Mouse (Mus musculus): Measurements from ENCODE around the gene Fdxr. TPM values are rescaled to one million over a fixed set of nuclear protein-coding genes. Genes with fewer than 3 reads are reported as not detected.

Gene Fdxr
- total and polyA plus RNA-seq, 3 experiments, result 10.4 to 32.2 (median 10.7) TPM

DNA sequence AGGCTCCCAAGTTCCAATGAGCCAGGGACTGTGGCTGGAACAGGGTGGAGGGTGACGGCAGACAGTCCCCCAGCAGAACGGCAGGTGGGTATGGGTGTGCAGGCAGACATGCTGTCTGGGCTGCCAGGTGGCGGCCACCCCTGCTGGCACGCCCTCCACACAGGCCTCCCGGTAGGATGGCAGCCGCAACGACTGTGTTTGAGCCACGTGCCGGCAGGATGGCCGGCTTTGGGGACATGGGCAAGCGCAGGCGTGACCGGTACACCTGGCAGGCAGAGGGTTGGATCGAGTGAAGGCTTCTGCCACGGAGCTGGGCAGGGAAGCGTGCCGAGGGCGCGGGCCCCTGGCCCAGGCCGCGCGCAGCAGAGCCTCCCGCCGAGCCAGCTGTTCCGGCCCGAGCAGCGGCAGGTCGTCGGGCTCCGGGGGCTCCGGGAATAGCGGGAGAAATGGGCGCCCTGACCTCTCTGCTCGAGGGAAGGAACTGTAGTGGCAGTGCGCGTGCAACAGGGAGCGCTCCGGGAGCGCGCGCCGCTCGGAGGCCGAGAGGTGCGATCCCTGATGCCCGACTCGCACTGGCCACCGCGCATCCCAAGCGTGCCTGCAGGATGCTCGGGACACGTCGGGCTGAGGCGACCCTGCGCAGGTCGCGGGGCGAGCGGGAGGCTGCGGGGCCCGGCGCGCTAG, 27.0 kb downstream of the Fdxr start:
- Histone ChIP-seq H3K36me3 (replicated peaks) (peaks cover 21% of the 10 kb centered on the region), H3K27me3 (ENCODE audit: insufficient read depth, low read length) (peaks cover 48% of the 10 kb centered on the region), H3K4me1 (ENCODE audit: insufficient read depth, low read depth, low read length) (peaks cover 25% of the 10 kb centered on the region), H3K9me3 (replicated peaks) (peaks cover 10% of the 10 kb centered on the region), H3K4me3 (ENCODE audit: low read depth, low read length) (no peak overlapping the region; the same call in 1 of the 2 replicates)
- no peak for TF ChIP-seq CTCF (IDR thresholded peaks at IDR 0.05; ENCODE audit: low read depth, low read length)
- TF ChIP-seq POLR2AphosphoS5 (IDR thresholded peaks at IDR 0.05; ENCODE audit: insufficient replicate concordance, low read depth, low read length), result no peak
- TF ChIP-seq TAL1 (conservative IDR thresholded peaks at IDR 0.05; ENCODE audit: low read depth, low read length), result no peak
- TF ChIP-seq GATA2 (IDR thresholded peaks at IDR 0.05; ENCODE audit: borderline replicate concordance, low read depth, low read length), result no peak
- no peak for TF ChIP-seq GATA1 (IDR thresholded peaks at IDR 0.05; ENCODE audit: borderline replicate concordance, low read length)
- DNase-seq (ENCODE audit: low spot score), result no peak
- ATAC-seq (ENCODE audit: extremely low read depth, insufficient number of reproducible peaks, low FRiP score, poor library complexity, severe bottlenecking), result no peak

DNA sequence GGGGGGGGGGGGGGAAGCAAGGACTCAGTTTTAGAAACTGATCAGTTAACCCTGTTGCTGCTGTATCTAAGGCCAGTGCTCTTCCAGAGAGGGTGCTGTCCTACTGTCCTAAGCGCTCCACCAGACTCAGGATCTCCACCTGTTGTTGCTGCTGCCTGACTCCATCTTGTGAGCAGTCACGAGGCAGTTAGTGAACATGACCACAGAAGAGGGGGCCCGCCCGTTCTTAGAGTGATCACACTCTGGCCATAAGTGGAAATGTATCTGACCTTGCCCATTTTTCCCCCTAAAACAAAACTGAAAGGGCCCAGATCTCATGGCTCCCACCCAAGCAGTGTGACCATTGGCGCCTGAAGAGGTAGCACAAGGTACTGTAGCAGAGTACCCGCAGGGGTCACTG, 28.9 kb downstream of the Fdxr start:
- ATAC-seq (ENCODE audit: extremely low read depth, insufficient number of reproducible peaks, low FRiP score, poor library complexity, severe bottlenecking), result no peak
- H3K27me3 ChIP-seq (ENCODE audit: insufficient read depth, low read length), result peaks cover 31% of the 10 kb centered on the region

DNA sequence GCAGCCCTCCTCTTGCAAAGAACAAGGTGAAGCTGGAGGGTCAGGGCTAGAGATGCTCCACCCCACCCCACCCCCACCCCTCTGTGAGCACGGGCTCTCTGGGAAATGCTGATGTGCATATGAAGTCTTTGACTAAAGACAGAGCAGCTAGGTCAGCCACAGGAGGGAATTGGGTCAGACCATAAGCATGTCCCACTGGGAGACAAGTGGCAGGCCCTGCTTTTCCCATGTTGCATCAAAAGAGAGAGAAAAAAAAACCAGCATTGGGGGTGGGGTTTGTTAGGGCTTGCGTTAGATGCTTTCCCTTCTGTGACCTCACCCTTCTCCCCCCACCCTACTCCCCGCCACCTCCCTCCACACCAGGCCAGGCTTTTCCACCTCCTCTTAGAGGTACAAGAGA, 29.6 kb downstream of the Fdxr start:
- DNase-seq (ENCODE audit: low spot score) (no peak), ATAC-seq (ENCODE audit: extremely low read depth, insufficient number of reproducible peaks, low FRiP score, poor library complexity, severe bottlenecking) (no peak)
- Histone ChIP-seq H3K9me3 (replicated peaks) (peaks cover 10% of the 10 kb centered on the region), H3K36me3 (replicated peaks) (peaks cover 47% of the 10 kb centered on the region), H3K4me1 (ENCODE audit: insufficient read depth, low read depth, low read length) (peaks cover 25% of the 10 kb centered on the region), H3K4me3 (ENCODE audit: low read depth, low read length) (no peak overlapping the region; the same call in 1 of the 2 replicates), H3K27me3 (ENCODE audit: insufficient read depth, low read length) (peaks cover 26% of the 10 kb centered on the region)
- TF ChIP-seq TAL1 (conservative IDR thresholded peaks at IDR 0.05; ENCODE audit: low read depth, low read length) (no peak), CTCF (IDR thresholded peaks at IDR 0.05; ENCODE audit: low read depth, low read length) (no peak), GATA2 (IDR thresholded peaks at IDR 0.05; ENCODE audit: borderline replicate concordance, low read depth, low read length) (no peak), POLR2AphosphoS5 (IDR thresholded peaks at IDR 0.05; ENCODE audit: insufficient replicate concordance, low read depth, low read length) (no peak), GATA1 (IDR thresholded peaks at IDR 0.05; ENCODE audit: borderline replicate concordance, low read length) (no peak)

More for the DNA sequence above, 28.9 kb downstream of the Fdxr start:
- H3K4me3 ChIP-seq (ENCODE audit: low read depth, low read length), result no peak overlapping the region
- H3K36me3 ChIP-seq (replicated peaks), result peaks cover 40% of the 10 kb centered on the region
- H3K4me1 ChIP-seq (ENCODE audit: insufficient read depth, low read depth, low read length), result peaks cover 25% of the 10 kb centered on the region
- peak; percentile 25 for DNase-seq (ENCODE audit: low spot score)
- peaks cover 10% of the 10 kb centered on the region for H3K9me3 ChIP-seq (replicated peaks)
- TF ChIP-seq TAL1 (conservative IDR thresholded peaks at IDR 0.05; ENCODE audit: low read depth, low read length), result no peak
- TF ChIP-seq POLR2AphosphoS5 (IDR thresholded peaks at IDR 0.05; ENCODE audit: insufficient replicate concordance, low read depth, low read length), result no peak
- no peak for TF ChIP-seq CTCF (IDR thresholded peaks at IDR 0.05; ENCODE audit: low read depth, low read length)
- TF ChIP-seq GATA2 (IDR thresholded peaks at IDR 0.05; ENCODE audit: borderline replicate concordance, low read depth, low read length), result no peak
- no peak for TF ChIP-seq GATA1 (IDR thresholded peaks at IDR 0.05; ENCODE audit: borderline replicate concordance, low read length)

DNA sequence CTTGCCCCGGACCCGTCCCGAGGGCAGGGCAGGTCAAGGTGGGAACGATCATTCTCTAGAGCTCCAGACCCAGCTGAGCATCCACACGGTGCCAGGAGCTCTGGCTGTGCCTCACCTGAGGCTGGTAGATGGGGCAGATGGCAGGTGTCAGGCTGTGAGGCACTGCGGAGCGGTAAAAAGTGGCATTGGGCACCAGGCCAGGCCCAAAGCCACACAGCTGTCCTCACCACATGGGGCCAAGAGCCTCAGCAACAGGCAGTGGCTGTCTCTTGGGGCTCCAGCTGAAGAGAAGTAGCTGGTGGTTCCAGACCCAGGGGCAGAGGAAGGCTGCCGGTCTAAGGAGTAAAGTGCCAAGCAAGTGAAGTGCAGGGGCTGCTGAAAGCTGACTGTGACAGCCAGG, 30.5 kb downstream of the Fdxr start:
- Histone ChIP-seq H3K4me1 (ENCODE audit: insufficient read depth, low read depth, low read length) (peaks cover 25% of the 10 kb centered on the region), H3K27me3 (ENCODE audit: insufficient read depth, low read length) (peaks cover 22% of the 10 kb centered on the region), H3K36me3 (replicated peaks) (peaks cover 55% of the 10 kb centered on the region), H3K4me3 (ENCODE audit: low read depth, low read length) (no peak overlapping the region), H3K9me3 (replicated peaks) (peaks cover 10% of the 10 kb centered on the region)
- TF ChIP-seq TAL1 (conservative IDR thresholded peaks at IDR 0.05; ENCODE audit: low read depth, low read length) (no peak), GATA1 (IDR thresholded peaks at IDR 0.05; ENCODE audit: borderline replicate concordance, low read length) (no peak), CTCF (IDR thresholded peaks at IDR 0.05; ENCODE audit: low read depth, low read length) (no peak), POLR2AphosphoS5 (IDR thresholded peaks at IDR 0.05; ENCODE audit: insufficient replicate concordance, low read depth, low read length) (no peak), GATA2 (IDR thresholded peaks at IDR 0.05; ENCODE audit: borderline replicate concordance, low read depth, low read length) (no peak)
- no peak for DNase-seq (ENCODE audit: low spot score)
- ATAC-seq (ENCODE audit: extremely low read depth, insufficient number of reproducible peaks, low FRiP score, poor library complexity, severe bottlenecking), result no peak

DNA sequence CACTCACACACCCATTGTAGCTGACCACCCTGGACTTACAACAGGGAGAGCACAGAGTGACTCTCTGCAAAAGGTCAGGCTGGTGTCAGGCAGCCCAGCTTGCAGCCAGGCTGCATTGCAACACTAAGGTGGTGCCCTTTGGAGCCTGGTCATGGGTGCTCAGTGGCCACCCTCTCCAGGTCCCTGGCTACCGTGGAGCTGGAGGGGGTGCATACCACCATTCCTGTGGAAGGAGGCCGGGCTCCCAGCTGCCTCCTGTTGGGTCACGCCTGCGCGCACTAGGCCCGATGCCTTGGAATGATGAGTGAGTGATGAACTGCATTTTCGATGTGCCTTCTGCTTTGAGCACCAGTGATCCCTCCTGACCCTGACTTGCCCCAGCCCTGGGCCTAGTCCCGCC, 32.0 kb downstream of the Fdxr start:
- H3K36me3 ChIP-seq (replicated peaks), result peaks cover 71% of the 10 kb centered on the region
- ATAC-seq (ENCODE audit: extremely low read depth, insufficient number of reproducible peaks, low FRiP score, poor library complexity, severe bottlenecking), result no peak
- TF ChIP-seq TAL1 (conservative IDR thresholded peaks at IDR 0.05; ENCODE audit: low read depth, low read length) (no peak), GATA1 (IDR thresholded peaks at IDR 0.05; ENCODE audit: borderline replicate concordance, low read length) (no peak), CTCF (IDR thresholded peaks at IDR 0.05; ENCODE audit: low read depth, low read length) (no peak), GATA2 (IDR thresholded peaks at IDR 0.05; ENCODE audit: borderline replicate concordance, low read depth, low read length) (no peak), POLR2AphosphoS5 (IDR thresholded peaks at IDR 0.05; ENCODE audit: insufficient replicate concordance, low read depth, low read length) (no peak)
- H3K4me3 ChIP-seq (ENCODE audit: low read depth, low read length), result no peak overlapping the region
- H3K9me3 ChIP-seq (replicated peaks), result peaks cover 4% of the 10 kb centered on the region
- DNase-seq (ENCODE audit: low spot score), result no peak
- peaks cover 23% of the 10 kb centered on the region for H3K4me1 ChIP-seq (ENCODE audit: insufficient read depth, low read depth, low read length)
- H3K27me3 ChIP-seq (ENCODE audit: insufficient read depth, low read length), result peaks cover 9% of the 10 kb centered on the region

DNA sequence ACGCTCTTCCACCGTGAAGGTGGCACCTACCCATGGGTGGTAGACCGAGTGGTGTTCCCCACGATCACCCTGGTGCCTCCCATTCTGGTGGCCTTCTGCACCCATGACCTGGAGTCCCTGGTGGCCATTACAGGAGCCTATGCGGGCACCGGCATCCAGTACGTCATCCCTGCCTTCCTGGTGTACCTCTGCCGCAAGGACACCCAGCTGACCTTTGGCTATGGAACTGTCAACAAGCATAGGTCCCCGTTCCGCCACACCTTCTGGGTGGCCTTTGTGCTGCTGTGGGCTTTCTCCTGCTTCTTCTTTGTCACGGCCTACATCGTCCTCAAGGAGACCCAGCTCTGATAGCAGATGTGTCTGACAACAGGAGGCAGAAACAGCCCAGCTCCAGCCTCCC, 33.1 kb downstream of the Fdxr start:
- TF ChIP-seq GATA1 (IDR thresholded peaks at IDR 0.05; ENCODE audit: borderline replicate concordance, low read length) (no peak), POLR2AphosphoS5 (IDR thresholded peaks at IDR 0.05; ENCODE audit: insufficient replicate concordance, low read depth, low read length) (no peak), TAL1 (conservative IDR thresholded peaks at IDR 0.05; ENCODE audit: low read depth, low read length) (no peak), GATA2 (IDR thresholded peaks at IDR 0.05; ENCODE audit: borderline replicate concordance, low read depth, low read length) (no peak), CTCF (IDR thresholded peaks at IDR 0.05; ENCODE audit: low read depth, low read length) (no peak)
- H3K9me3 ChIP-seq (replicated peaks), result no peaks in the 10 kb centered on the region
- peaks cover 82% of the 10 kb centered on the region for H3K36me3 ChIP-seq (replicated peaks)
- DNase-seq (ENCODE audit: low spot score), result no peak
- H3K27me3 ChIP-seq (ENCODE audit: insufficient read depth, low read length), result peaks cover 2% of the 10 kb centered on the region; the same call in 1 of the 2 replicates
- no peak for ATAC-seq (ENCODE audit: extremely low read depth, insufficient number of reproducible peaks, low FRiP score, poor library complexity, severe bottlenecking)
- H3K4me1 ChIP-seq (ENCODE audit: insufficient read depth, low read depth, low read length), result peaks cover 23% of the 10 kb centered on the region
- H3K4me3 ChIP-seq (ENCODE audit: low read depth, low read length), result no peak overlapping the region
